Mouse (Mus musculus) spleen, postnatal 36 days (tissue): Measurements from ENCODE around the gene Amigo3.
A peak's percentile ranks its signal among the peaks of the same experiment; 100 is the strongest.

Source experiments
- DNase-seq, 2 experiments: peaks; one replicate each; pipeline ENCODE4 v3.0.0; 2022; ENCODE audit warnings: low spot score in 2 of 2, mixed read lengths in 1 of 2

The Amigo3 gene

DNA sequence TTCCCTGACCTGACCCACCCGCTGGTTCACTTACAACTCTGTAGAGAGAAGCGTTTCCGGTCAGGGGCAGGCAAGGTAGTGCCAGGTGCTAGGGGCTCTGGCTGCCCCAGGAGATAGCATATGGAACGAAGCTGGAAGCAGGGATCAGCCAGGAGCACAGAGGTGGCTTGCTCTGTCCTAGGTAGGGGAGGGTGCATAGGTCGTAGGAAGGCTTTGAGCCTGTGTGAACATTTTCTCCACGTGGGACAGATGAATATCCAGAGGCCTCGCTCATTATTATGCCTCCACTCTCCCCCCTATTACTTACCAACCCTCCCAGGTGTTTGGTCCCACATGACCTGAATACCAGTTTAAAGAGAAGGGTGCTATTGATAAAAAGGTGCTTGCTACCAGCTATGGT, 548 bp upstream of the Amigo3 start:
- DNase-seq = no peak

DNA sequence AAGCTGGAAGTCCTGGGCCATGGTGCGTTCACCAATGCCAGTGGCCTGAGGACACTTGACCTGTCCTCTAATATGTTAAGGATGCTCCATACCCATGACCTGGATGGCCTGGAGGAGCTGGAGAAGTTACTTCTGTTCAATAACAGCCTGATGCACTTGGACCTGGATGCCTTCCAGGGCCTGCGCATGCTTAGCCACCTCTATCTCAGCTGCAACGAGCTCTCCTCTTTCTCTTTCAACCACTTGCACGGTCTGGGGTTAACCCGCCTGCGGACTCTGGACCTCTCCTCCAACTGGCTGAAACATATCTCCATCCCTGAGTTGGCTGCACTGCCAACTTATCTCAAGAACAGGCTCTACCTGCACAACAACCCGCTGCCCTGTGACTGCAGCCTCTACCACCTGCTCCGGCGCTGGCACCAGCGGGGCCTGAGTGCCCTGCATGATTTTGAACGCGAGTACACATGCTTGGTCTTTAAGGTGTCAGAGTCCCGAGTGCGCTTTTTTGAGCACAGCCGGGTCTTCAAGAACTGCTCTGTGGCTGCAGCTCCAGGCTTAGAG, 786 bp downstream of the Amigo3 start:
- no peak for DNase-seq

DNA sequence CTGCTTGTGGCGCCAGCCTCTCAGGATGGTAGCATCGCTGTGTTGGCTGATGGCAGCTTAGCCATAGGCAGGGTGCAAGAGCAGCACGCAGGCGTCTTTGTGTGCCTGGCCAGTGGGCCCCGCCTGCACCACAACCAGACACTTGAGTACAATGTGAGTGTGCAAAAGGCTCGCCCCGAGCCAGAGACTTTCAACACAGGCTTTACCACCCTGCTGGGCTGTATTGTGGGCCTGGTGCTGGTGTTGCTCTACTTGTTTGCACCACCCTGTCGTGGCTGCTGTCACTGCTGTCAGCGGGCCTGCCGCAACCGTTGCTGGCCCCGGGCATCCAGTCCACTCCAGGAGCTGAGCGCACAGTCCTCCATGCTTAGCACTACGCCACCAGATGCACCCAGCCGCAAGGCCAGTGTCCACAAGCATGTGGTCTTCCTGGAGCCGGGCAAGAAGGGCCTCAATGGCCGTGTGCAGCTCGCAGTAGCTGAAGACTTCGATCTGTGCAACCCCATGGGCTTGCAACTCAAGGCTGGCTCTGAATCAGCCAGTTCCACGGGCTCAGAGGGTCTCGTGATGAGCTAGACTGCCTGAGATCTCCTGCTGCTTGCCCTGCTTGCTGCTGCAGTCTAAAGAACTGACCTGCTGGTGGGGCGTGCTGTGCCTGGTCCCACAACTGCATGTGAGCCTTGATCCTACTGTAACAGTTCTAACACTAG, 1.5 kb downstream of the Amigo3 start:
- no peak for DNase-seq

DNA sequence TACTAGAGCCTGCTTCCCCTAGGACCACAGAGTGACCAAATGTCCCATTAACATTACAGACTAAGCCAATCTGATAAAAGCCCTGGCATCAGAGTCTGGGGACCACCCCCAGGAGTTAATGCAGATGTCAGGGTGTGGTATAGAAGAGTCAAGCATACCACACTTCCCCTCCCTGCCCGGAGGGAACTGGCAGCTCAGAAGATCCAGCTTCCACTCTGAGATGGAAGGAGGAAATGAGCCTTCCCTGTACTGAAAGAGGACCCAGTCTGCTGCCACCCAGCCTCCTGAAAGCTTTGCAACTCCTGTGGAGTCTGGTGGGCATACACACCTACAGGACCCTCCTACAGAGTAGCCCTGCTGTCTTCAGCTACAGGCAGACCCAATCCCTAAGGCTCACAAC, 2.1 kb downstream of the Amigo3 start:
- DNase-seq = no peak

DNA sequence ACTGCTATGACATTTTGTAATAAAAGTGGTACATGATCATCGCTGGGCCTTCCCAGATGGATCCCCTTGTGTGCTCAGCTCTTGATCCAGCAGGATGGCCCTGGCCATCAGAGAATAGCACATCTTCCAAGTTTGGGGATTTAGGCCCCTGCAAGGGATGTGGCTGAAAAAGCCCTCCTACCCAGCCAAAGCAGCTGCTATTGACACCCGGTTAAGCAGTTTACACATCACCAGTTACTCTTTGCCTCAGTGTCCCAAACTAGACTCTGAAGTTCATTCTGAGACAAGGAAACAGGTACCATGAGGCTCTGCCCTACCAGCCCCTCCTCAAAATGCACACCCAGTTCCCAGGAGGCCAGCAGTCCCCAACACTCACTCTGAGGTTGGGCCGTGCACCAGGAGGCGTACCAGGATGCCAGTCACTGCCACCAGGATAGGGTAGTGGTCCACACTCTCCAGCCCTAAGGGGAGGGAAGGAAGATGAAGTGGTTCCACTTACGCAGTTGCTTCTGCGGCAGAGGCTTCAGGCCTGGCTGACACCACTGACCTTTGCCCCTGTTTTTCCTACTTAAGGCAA, 2.8 kb downstream of the Amigo3 start:
- DNase-seq = no peak

DNA sequence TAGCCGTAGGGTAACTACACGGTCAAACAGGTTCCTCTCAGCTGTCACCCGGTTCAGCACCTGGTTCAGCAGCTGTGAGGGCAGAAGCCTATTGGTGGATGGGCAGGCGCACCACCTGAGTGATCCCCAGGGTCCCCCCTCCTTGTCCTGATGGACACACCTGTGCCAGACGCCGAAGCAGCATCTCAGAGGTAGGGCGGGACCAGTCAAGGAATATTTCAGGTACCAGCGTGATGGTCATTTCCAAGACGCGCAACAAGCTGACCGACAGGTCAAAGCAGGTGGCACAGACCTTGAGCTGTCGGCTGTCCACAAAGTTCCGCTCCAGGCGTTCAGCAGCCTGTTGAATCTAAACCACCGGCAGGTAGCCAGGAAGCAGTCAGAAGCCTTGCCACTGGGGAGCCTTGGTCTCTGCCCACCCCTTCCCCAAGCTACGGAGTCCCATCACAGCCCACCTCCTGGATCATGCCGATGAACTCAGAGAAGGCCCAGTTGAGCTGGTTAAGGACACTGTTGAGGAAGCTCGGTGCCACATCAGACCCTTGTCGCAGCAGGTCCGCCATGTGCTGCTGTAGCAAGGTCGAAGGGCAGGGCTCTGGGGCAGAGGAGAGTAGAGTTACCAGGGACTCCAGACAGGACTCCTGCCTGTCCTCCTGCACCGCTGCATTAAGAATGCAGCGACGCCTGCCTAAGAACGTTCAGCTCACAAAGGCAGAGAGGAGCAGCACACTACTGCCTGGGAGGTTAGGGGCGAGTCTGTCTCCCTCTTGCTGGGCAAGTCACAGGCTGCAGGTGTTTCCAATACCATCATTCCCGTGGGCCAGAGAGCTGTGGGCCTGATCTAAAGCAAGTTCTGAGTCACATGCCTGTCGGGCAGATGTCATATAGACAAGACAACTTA, 3.7 kb downstream of the Amigo3 start:
- DNase-seq = no peak

DNA sequence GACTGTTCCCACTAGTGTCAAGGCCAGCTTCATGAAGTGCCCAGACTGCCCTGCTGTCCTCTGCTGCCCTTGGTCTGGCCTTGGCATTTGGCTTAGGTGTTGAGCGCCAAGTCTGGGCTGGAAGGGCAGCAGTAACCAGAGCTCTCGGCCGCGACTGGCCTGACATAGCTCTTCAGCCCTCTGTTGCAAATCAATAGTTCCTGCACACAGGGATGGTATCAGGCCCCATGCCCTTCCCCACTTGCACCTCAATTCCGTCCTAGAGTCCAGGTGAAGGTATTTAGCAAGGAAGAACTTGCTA, 4.3 kb downstream of the Amigo3 start:
- DNase-seq = no peak

DNA sequence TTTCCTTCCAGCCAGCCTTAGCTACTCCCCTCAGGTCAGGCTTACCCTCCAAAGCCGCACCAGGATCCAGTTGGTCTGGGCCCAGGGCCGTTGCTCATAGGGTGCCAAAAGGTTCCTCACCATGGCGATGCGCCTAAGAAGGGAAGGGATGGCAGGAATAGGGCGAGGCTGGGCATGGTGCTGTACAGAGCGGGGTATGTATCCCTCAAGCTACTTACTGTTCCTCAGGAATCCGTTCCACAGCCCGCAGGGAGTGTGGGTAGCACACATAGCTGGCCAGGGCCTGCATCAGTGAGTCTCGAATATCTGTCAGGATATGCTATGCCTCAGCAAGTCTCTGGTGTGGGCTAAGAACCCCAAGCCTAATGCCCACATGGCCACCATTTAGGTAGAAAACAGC, 5.3 kb downstream of the Amigo3 start:
- no peak for DNase-seq

DNA sequence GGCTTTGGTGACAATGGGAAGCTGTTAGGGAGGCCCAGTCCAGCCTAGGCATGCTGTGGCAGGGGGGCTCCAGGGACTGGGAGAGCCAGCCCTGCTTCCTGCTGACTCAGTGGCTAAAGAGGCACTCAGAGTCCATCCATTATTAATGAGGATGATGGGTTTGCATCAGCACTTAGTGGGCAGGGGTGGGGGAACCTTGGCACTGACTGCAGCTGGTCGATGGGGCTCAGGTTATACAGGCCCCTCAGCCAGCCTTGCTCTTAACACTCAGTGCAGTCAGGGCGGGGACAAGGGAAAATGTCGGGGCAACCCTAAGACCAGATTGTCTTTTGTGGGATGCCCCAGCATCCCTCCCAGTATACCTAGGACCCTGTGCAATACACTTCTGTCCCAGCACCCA, 9.2 kb downstream of the Amigo3 start:
- no peak for DNase-seq

DNA sequence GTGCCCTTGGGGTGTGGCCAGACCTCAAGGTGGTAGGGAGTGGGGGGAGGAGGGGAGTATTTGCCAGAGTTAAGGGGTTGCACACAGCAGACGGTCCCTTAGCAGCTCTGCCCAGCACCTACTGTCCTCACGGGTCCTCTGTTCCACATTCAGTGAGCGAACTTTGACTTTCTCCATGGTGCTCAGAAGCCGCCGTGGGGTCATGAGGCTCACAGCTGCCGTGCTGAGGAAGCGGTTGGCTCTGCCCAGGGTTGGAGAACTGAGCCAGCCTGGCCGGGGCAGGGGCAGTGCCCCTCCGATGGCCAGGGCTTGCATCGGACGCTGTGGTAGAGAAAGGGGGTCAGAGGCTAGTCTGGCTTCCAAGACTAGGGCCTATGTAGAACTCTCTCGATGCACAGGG, 10.4 kb downstream of the Amigo3 start:
- no peak for DNase-seq

DNA sequence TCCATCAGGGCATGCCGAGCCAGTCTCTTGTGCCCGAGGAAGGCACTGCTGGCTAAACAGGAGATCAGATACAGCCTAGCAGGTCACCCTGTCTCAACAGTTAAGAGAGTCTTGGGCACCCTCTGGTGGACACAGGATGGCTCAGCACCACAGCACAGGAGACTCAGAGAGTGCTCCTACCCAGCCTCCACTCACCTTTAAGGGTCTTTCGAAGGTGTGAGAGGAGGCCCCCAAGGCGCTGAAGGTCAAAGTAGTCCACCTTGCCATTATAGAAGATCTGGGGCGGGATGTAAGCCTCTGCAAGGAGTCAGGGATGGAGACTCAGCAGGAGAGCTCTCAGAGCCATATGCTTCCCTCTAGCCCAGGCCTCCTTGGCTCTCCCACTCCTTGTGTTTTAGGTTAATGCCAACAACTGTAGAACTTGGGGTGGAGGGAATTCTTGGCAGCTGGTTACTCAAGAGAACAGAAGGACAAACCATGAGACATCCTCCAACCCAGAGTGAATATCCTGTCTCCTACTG, 12.6 kb downstream of the Amigo3 start:
- peak; percentile 47 to 61 for DNase-seq

DNA sequence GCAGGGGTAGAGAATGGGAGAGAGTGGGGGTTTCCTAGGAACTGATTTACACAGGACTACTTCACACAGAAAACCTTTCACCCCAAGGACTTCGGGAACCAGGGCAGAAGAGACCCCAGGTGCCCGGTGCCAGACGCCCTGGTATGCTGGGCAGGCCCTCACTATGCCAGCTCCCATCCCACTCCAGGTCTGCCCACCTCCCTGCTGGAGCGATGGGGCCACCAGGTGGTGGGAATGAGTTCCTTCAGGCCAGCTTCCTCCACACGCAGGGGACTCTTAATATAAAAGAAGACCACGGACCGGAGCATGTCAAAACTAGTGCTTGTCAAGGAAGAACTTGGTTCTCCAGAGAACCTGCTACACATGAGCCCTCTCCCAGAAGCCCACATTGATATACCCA, 14.2 kb downstream of the Amigo3 start:
- no peak for DNase-seq

DNA sequence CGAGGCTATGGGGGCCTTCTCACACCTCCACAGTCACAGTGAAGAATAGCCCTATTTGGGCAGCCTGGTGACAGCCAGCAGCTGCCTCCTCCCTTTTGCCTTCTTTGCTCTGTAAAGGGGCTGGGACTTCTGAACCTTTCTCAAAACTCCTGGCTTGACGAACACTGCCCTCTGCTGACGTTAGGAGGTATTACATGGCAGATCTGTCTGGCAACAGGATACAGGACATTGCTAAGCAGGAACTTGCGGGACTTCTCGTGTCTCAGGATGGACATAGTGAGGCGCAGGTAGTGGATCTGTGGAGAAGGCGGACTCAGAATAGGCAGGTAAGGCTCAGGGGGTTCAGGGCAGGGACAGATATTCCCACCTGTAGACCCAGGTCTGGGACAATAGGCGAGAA, 14.9 kb downstream of the Amigo3 start:
- DNase-seq = peak; percentile 65 to 72

DNA sequence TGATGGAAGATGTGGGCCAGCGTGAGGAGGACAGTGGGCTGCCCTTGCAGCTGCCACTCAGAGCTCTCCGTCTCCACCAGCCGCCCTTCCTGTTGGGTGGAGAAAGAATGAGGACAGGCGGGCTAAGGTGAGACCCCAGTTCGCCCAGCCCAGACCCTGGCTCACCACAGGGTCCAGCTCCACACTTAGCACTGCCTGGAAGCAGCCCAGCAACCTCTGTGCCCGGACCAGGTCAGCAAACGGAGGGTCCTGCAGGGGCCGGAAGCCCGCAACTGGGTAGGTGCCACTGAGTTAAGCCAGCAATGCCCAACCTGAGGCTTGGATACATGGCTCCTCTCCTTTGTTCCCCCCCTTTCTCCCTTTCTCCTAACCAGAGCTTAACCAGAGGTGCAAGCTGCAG, 16.0 kb downstream of the Amigo3 start:
- no peak for DNase-seq

DNA sequence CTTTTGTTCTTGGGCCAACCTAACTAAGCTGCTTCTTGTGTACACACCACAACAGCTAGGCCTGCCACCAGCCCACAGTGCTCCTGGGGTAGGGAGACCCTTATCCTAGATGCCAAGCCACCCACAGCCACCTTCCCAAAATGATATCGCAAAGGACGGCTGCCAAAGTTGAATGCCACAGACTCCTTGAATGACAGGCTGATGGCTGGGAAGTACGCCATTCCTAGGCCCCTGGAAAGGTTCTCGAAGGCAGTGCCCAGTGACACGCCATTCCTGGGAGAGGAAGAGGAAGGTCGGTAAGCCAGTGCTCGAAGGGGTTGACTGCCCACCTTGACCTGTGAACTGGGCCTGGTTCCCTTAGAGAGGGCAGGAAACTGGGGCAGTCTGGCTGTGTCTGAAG, 16.6 kb downstream of the Amigo3 start:
- no peak for DNase-seq

DNA sequence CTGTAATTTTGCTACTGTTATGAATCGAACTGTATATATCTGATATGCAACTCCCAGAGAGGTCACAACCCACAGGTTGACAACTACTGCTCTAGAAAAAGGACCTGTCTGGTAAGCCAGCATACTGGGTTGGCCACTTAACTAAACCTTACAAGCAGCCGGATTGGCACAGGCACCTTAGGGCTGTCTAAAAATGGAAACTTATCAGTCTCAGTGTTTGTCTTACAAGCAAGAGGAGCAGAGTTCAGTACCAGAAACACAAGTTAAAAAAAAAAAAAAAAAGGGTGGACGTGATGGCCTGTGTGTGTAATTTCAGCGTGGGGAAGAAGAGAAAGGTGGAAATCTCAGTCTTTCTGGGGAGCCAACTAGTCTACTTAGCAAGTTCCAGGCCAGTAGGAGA, 18.8 kb downstream of the Amigo3 start:
- no peak for DNase-seq

DNA sequence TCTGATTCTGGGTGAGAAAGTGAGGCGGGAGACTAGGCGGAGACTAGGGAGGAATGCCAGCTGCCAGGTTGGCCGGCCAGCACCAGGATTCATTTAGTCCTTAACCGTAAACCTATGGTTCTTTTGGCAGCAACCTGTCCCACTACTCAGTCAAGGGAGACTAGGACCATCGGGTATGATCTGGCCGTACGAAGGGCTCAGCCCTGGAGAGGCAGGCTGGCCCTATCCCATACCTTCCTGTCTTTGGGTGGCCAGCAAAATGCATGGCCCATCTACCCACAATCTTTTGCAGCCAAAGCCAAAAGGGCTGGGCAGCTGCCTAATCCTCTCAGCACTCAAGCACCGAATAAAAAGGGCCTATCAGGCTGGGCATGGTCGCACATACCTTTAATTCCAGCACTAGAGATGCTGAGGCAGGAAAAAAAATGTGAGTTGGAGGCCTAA, 19.5 kb downstream of the Amigo3 start:
- DNase-seq = no peak

DNA sequence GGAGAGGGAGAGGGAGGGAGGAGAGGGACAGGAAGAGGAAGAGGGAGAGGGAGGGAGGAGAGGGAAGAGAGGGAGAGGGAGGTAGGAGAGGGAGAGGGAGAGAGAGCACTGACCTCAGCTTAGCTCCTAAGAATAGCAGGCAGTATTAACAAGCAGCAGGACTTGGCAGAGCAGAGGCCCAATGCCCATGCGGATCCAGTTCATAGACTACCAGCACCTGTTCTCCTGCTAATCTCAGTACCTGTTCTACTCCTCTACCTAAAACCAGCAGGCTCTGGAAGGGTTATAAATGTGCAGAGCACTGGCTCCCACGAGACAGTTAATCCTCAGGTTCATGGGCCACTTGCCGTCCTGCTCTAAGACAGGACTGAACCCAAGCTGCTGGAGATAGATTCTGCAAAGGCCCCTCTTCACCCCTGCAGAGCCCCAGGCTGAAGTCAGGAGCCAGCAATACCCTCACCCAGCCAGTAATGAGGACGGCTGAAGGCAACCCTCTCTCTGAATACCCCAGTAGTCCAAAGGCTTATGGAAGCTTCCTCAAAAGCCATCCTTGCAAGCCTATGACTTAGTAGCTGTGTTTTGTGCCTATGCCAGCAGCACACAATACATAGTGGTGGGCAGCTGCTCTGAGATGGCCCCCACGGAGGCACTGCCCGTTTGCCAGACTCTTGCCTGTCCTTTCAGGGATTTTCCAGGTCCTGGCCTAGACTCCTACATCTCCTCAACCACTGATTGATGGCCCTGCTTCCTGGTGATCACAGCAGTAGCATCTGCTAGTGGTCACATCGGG, 20.4 kb downstream of the Amigo3 start:
- no peak for DNase-seq

DNA sequence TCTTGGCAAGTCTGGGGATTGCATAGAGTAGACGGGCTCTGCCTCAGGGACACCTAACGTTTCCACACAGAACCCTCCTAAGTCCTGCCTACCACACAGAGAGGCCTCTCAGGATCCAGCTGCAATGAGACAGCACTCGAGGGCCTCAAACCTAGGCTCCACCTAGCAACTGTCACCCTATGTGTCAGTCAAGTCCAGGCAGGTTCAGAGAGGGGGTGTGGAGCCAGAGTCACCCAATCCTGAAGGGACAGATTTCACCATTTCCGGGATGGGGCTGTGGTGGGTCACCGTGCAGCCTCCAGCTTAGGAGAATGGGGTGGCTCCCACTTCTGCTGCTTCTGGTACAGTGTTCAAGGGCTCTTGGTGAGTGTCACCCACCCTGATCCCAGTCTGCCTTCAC, 27.2 kb downstream of the Amigo3 start, which contains the start of gene Mst1:
Gene Mst1 (plus strand): TSS at position 269 of the 400 bp plus-strand sequence.
- peak; percentile 37 to 65 for DNase-seq

DNA sequence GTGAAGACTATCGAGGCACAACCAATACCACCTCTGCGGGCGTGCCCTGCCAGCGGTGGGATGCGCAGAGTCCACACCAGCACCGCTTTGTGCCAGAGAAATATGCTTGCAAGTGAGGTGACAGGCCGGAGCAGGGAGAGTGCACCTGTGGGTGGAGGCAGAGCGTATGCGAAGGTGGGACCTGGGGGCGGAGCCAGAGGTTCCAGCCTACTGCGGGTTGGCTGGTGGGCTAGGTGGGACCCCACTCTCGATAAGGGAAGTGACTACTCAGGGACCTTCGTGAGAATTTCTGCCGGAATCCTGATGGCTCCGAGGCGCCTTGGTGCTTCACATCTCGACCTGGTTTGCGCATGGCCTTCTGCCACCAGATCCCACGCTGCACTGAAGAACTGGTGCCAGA, 29.6 kb downstream of the Amigo3 start:
- peak in 1 of 2 experiments; percentile 39 for DNase-seq

DNA sequence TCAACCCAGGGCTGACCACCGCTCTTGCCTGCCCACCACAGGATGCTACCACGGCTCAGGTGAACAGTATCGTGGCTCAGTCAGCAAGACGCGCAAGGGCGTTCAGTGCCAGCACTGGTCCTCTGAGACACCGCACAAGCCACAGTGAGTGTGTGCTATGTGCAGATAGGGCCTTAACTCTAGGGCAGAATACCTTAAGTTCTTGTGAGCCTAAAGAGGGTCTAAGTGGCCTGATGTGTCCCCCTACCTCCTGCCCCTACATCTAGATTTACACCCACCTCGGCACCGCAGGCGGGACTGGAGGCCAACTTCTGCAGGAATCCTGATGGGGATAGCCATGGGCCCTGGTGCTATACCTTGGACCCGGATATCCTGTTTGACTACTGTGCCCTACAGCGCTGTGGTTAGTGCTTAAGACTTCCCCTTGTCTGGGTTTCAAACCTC, 30.1 kb downstream of the Amigo3 start, which contains the start of gene Rnf123:
Gene Rnf123 (minus strand): TSS at position 359 of the 444 bp plus-strand sequence.
- DNase-seq = peak; percentile 41 to 57
